Mouse (Mus musculus) spleen, postnatal 36 days (tissue): ENCODE results near the gene Krtap9-3.

ENCODE experiments used
- DNase-seq, 2 experiments: peaks; one replicate each; pipeline ENCODE4 v3.0.0; 2022; ENCODE audit warnings: low spot score in 2 of 2, mixed read lengths in 1 of 2

The Krtap9-3 gene

GRCm38 (mm10) chr11:99566530-99566929 is 31.4 kb downstream of the Krtap9-3 start, which contains the start of gene Krtap3-1:
Gene Krtap3-1, minus strand, starts transcription at chr11:99566630.
- DNase-seq = no peak

- no peak for DNase-seq
Measured at GRCm38 (mm10) chr11:99562580-99562979, 35.3 kb downstream of the Krtap9-3 start.

- no peak for DNase-seq
Measured at GRCm38 (mm10) chr11:99559366-99559765, 38.5 kb downstream of the Krtap9-3 start, which contains the start of gene Gm11939. Gene Gm11939, minus strand, starts transcription at chr11:99559466.

- DNase-seq = no peak
Measured at GRCm38 (mm10) chr11:99557976-99558745, 39.7 kb downstream of the Krtap9-3 start.

- no peak for DNase-seq
Measured at GRCm38 (mm10) chr11:99556753-99557152, 41.2 kb downstream of the Krtap9-3 start, which contains the start of gene Krtap3-2. Gene Krtap3-2, minus strand, starts transcription at chr11:99556853.

GRCm38 (mm10) chr11:99556195-99556594 is 41.7 kb downstream of the Krtap9-3 start:
- DNase-seq = no peak

- no peak for DNase-seq
Measured at GRCm38 (mm10) chr11:99550765-99551164, 47.1 kb downstream of the Krtap9-3 start, which contains the start of gene Krtap3-3. Gene Krtap3-3, minus strand, starts transcription at chr11:99550865.

GRCm38 (mm10) chr11:99547892-99548291 is 50.0 kb downstream of the Krtap9-3 start:
- DNase-seq = no peak
